Mouse (Mus musculus) heart, postnatal 25 days (tissue): ENCODE results near the gene Ergic2. TPM values are rescaled to one million over a fixed set of nuclear protein-coding genes. Genes with fewer than 3 reads are reported as not detected.
"Not testable (repeated sequence)": the region's sequence is repeated elsewhere in the genome, so short reads cannot be mapped to it uniquely, and the experiment has no call there.

Source experiments
- DNase-seq: peaks from one replicate; pipeline ENCODE4 v3.0.0; 2022; ENCODE audit warnings: low spot score
- intact Hi-C: fragments of 180-260 bp; cut with DNase I; formaldehyde crosslinking; loops from one replicate; pipeline ENCODE4 v1.15.1; 2025
- total RNA-seq, 2 experiments: library from RNA; stranded (reverse); gene quantifications; 2 replicates each; pipeline ENCODE4 v1.2.3; 2021

The Ergic2 gene
- total RNA-seq, 2 experiments from 2014 or later = 61.4 to 64.3 TPM

DNA sequence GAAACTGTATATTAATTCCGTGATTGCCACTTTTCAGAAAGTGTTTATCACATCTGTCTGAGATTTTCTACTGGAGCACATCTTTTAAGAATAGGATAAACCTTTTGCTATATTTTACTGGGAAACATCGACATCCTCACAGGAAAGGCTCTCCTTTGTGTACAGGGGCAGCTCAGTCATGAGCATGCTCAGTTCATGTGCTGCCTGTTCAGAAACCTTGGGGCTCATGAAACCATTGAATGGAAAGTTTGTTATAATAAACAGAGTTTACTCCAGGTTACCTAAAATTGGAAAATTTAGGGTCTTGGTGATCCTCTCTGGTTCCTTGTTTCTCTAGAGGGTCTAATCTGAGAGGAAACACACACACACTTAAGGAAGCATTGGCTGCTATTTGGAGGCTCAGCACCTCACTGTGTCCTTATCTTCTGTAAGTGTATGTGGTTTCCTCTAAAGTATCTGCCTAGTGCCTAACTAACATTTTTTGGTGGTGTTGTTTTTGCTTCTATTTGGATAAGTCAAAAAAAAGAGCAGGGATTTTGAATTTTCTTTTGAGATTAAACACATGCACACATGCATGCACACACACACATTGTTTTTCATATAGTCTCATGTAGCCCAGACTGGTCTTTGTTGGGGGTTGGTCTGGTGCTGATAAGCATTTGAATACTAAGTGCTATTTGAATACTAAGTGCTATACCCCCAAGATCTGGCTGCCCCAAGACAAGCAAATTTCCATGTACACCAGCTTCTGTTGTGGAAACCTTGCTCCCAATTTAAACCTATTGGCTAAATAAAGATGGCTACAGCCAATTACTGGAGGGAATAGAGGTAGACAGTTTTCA, 6.3 kb upstream of the Ergic2 start:
- intact Hi-C loops = loop anchor here (5.0 kb wide), 1 partner anchor 694 kb away; no protein-coding TSS in a partner anchor
- DNase-seq = no peak

DNA sequence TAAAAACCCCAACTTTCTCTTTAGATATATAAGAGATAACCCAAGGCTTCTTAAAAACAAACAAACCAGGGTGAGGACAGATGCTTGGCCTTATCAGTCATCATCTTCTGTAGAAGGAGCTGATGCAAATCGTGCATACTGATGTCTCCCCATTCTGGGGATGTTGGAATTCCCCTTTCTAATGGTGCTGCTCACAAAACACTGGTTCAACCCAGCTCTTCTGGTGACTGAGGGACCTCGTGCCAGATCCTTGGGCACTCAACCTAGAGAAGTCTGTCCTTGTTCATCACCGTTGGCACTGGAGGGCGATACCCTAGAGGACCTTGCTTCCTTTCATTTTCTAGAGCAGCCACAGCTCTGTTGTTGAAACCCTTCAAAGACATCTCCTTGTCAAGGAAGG, 4.6 kb upstream of the Ergic2 start:
- intact Hi-C loops = loop anchor here (5.0 kb wide), 1 partner anchor 696 kb away; no protein-coding TSS in a partner anchor
- DNase-seq = no peak

DNA sequence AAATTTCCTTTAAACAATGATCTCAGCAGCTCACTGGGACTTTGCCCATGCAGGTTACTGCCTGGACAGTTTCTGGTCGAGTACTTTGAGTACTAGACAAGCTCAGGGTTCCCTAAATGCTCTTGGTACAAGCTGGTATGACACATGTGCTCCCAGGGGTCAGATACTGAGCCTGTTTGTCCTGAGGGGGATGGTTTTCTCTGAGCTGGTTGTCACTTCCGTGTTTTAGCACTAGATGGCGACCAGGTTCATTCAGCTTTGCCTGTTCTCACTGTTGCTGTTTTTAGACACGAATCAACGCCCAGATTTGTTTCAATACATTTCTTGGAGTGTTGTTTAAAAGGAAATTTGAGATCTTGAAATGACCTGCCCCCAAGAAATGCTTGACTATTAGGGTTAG, 2.6 kb upstream of the Ergic2 start:
- intact Hi-C loops = loop anchor here (5.0 kb wide), 2 partner anchors 618 to 698 kb away; partner anchors contain the start of gene Ipo8
- DNase-seq = no peak

DNA sequence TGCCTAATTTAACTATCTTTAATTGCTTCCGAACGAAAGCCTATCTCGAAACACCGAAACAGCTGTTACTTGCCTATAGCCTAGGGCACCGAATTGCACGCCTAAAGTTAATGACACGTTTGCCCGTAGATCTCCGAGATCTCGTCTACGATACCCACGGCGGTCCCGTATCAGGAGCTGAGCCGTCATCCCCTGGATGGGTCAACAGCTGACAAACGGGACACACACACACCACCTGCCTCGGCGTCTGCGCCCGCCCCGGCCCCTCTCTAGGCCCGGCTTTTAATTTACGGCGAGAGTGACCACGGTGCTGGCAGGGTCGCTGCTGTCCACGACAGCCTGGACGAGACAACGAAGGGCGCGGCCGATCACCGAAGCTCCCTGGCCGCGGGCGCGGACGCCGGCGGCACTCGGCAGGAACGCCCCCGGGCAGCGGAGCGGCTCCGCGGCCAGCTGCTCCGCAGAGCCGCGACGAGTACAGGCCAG, 740 bp downstream of the Ergic2 start:
- DNase-seq = no peak
- intact Hi-C loops = loop anchor here (5.0 kb wide), 1 partner anchor 621 kb away; the partner anchor contains the start of gene Ipo8

DNA sequence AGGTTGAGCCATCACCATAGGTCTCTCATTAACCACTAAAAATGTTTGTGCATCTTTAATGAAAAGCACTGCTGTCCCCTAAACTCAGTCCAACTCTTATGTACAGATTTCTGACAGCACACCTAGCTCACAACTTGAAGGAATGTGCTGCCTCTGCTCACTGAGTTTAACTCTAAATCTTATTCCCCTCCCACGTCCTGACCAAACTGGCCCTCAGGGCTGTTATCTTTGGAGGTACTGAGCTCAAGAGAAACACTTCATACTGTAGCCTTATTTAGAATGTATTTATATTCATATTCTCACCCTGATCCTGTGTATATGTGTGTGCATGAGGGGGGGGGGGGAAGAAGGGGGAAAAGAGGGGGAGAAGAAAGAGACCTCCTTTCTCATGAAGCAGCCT, 4.7 kb downstream of the Ergic2 start:
- intact Hi-C loops = no loop called here
- no peak for DNase-seq

DNA sequence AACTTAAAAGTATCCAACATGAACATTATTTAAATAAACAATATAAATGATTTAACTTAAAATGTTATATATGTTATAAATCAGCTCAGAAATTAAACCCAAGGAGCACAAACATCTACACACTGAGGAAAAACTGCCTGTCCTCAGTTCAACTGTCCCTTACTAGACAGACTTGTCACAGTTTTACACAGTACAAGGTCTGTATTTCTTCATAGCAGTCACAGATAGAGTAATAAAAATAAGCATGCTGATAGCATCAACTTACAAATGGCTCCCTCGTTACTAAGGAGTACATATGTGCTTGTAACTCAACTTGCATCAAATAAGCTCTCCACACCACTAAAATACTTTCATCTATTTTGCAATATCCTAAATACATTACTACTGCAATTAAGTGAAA, 7.0 kb downstream of the Ergic2 start:
- DNase-seq = no peak
- intact Hi-C loops = no loop called here

DNA sequence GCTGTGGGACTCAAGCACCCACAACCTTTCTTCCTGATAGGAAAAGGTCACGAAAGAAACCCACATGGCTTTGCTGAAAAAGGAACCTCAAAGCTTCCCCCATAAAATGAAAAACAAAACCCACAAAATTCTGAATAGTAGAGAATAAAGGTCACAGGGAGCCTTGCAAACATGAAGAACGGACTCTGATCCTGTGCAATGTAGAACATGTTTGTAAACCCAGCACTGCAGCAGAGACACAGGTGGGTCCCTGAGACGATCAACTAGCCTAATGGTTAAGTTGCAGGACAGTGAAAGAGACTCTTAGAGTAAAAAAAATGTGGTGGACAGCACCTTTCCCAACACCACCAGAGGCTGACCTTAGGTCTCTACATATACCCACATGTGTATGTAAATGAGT, 12.4 kb downstream of the Ergic2 start:
- no peak for DNase-seq
- intact Hi-C loops = no loop called here

DNA sequence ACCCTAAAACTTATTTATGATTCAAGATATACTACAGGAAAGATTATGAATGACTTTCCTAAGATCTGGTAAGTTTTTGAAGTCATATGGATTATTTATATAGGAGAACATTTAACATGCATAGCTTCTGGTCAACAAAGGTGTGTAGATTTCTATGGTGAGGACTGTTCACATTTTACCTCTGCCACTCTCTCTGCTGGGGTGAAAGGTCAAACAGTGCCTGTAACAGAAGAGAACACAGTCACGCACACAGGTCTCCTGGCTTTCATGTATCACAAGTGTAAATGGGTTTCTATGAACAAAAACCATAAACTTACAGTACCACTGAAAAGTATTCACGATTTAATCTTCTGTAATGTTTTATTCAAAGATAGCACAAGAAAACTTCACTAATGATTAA, 13.0 kb downstream of the Ergic2 start:
- intact Hi-C loops = no loop called here
- no peak for DNase-seq

DNA sequence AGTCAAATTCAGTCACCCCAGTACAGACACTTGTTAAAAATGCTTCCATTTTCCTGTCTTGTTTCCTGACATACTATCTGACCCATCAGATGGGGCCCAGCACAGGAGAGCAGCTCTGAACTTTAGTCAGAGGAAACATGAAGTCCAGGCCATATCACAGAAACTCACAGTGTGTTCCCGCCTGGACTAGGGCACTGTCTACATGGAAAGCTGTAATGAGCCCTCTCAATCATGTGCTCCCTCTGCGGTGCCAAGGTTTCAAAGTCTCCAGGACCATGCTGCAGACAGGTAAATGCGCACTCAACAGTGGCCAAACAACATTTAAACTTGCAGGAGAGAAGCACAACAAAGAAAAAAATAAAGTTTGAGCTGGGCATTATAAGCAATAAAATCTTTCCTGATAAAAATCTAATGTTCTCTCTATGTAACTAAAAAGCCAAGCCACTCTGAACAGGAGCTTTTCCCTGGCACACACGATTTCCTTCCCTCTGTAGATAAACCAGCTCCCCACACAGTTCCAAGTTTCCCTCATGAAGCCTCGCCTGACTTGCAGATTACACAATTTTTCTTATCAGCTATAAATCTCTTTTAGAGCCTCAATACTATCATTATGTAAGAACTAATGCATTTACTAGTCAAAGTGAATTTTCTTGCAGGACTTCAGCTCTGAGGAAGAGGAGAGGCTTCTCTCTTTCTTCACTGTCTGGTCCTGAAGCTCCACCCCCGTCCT, 18.0 kb downstream of the Ergic2 start:
- no peak for DNase-seq
- intact Hi-C loops = no loop called here

DNA sequence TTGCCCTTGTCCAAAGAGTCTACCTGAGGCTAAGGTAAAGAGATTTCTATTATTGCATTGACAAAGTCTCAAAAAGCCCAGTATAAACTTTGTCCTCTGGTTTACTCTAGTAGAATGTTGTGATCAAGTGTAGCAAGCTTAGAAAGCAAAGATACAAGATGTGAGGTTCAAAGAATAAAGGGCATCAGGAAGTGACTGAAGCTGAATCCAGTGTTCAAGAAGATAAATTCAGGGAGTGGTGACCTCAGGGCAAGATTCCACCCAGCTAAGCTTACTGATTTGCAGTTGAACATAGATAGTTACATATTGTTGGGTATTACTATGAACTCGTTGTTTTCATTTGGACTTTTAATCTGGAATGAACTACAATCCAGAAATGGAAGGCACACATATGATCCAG, 26.5 kb downstream of the Ergic2 start:
- intact Hi-C loops = no loop called here
- no peak for DNase-seq

DNA sequence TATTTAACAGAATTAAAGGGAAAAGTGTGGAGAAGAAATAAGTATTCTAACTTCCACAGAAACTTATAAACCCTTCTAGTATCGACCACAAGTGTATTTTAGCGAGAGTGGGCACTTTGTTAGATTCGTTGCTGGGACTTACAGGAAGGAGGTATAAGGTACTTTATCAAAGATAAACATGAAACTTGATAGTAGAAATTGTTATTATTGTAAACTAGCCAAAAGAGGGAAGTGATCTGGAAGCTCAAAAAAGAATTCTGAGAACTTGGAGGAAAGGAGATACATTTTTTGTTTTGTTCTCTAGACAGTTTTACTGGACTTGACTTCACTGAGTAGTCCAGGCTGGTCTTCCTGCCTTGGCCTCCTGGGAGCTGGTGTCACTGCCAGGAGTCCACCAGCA, 39.3 kb downstream of the Ergic2 start:
- intact Hi-C loops = no loop called here
- DNase-seq = no peak

DNA sequence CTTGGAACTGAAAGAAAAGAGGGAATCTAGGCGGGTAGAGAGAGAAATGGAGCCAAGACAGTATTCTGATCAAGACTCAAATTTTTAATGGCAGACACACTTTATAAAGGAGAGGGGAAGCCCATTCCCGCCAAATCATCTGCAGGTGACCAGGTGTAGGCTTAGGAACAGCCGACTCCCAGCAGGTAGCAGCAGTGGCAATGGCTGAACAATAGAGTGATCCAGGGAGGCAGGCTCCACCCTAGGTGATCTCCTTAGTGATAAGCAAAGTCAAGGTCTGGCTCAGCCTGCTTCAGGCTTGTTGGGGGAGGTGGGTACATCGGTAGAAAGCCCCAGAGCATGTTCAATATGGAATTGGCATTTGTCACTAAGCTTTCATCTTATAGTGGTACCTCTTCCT, 59.9 kb downstream of the Ergic2 start:
- DNase-seq, intact Hi-C loops: not testable (repeated sequence)

DNA sequence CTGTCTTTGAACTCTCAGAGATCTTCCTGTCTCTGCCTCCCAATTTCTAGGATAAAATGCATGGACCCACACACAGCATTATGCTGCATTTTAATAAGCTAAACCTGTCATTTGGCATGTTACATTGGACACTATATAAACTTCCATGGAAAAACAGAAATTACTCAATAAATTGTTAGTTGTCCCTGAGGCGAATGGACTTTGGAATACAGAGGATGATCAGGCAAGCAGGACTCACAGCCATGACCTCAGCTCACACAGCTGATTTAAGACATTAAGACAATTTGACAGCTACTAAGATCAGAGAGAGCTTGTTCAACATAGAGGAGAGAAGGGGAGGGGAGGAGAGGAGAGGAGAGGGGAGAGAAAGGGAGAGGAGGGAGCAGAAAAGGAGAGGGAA, 69.8 kb downstream of the Ergic2 start:
- intact Hi-C loops = no loop called here

DNA sequence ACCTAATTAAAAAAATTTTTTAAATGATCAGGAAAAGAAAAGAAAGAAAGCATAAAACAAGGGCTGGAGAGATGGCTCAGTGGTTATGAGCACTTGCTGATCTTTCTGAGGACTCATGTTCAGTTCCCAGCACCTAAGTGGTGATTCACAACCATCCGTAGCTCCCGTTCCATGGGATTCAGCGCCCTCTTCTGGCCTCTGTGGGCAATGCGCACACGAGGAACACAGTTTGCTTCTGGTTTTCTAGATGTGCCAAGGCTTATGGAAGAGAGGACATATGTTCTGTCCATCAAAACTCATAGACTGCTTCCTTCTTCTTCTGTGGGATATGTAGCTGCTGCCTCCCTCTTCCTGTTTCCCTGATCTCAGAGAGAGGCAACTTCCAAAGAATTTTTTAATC, 70.3 kb downstream of the Ergic2 start:
- intact Hi-C loops = no loop called here
- DNase-seq = no peak

More for the DNA sequence above, 69.8 kb downstream of the Ergic2 start:
- DNase-seq = no peak

DNA sequence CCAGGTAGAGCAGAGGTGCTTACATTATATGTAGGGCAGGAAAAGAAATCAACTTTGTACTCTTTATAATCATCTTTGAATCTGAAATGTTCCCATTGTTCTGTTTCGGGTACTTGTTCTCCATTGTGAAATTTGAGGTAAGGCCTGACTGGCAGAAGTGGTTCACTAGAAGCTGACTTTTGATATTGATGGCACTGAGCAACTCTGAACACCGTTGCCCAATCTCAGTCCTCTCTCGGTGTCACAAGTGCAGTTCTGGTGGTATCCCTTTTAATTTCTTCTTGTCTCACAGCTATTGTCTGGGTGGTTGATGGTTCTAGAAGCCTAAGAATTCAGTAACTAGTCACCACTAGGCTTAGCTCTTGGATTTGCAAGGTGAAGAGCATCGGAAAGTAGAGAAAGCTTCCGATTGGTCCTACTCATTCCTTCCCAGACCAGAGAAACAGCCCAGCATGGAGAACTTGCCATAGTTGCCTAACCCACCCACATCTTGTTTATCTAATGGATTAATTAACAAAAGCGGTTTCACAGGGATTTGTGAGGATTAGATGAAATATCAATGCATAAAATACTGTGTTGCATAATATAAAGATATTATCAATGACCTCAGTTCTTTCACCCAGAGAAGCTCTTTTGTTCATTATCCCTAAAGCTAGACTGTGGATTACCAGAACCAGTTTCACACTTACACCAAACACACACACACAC, 72.7 kb downstream of the Ergic2 start:
- no peak for DNase-seq
- intact Hi-C loops = loop anchor here (10.0 kb wide), 1 partner anchor 135 kb away; no protein-coding TSS in a partner anchor

DNA sequence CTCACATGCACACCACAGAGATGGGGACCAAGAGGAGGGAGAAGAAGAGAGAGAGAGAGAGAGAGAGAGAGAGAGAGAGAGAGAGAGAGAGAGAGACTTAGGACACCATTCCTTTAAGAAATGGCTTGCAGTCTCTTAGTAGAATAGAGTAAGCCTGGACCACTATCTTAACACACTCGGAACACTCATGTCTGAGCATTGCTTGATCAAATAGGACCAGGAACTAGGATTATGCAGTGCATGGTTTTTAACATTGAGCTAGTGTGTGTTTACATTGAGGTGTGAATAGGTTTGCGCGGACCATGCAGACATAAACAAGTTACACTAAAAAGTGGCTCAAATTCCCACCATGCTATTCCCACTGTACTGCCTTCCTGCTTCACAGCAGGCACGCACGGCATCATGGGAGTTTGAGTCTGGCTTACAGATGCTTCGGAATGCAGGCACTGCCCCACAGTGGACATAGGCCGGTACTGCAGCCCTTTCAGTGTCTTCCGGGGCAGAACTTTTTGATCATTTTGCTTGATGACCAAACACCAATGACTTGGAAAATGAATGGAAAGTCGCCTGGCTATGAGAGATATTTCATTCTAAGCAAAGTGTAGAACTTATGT, 76.3 kb downstream of the Ergic2 start:
- peak; percentile 31 for DNase-seq
- intact Hi-C loops = loop anchor here (10.0 kb wide), 1 partner anchor 131 kb away; no protein-coding TSS in a partner anchor

DNA sequence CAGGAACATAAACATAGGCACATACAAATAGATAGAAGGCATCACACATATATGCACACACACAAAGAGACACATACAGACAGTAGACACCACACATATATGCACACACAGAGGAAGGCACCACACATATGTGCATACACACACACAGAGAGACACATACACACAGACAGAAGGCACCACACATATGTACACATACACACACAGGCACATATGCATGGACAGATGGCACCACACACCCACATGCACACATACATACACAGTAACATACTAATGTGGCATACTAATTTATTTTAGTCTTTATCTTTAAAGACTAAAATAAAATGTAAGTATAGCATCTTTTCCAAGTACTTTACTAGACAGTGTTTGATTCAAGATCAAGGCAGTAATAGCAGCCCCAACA, 78.6 kb downstream of the Ergic2 start:
- intact Hi-C loops = loop anchor here (10.0 kb wide), 1 partner anchor 129 kb away; no protein-coding TSS in a partner anchor
- DNase-seq = no peak

DNA sequence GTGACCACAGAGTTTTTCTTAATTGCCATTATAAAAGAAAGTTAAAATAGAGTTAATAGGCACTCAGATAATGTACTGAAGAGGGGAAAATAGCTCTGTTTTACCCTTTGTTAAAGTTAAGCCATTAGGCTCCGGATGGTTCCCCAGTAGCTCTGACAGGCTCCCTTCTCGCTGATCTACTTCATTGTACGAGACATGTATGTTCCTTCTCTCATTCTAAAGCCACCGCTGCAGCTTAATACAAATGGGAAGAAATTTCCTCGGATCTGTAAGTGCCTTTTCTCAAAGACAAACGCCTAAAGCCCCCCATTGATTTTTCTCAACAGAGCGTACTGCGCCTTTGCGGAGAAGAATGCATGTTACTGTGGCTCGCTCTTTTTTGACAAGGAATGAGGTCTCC, 79.9 kb downstream of the Ergic2 start:
- intact Hi-C loops = loop anchor here (10.0 kb wide), 1 partner anchor 128 kb away; no protein-coding TSS in a partner anchor
- DNase-seq = no peak
